Mouse (Mus musculus): Measurements from ENCODE around the gene Vegfa.
"Not testable (repeated sequence)": the region's sequence is repeated elsewhere in the genome, so short reads cannot be mapped to it uniquely, and the experiment has no call there.

Vegfa gene

DNA sequence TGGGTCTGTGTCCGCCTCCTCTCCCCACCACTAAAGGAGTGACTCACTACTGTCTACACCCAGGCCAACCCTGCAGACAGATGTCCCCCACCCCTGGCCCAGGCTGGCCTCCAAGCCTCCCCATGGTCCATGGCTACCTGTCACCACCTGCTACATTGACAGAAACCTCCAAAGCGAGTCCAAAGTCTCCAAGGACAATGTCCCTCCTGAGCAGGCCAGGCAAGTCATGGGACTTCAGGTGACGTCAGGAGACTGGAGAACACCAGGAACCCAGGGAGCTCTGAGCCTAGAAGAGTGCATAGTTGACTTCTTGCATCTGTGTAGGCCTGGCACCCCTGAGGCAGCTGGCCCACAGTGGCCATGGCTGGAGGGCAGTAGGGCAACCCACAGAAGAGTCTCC, 45.3 kb downstream of the Vegfa start:
- DNase-seq = no peak

DNA sequence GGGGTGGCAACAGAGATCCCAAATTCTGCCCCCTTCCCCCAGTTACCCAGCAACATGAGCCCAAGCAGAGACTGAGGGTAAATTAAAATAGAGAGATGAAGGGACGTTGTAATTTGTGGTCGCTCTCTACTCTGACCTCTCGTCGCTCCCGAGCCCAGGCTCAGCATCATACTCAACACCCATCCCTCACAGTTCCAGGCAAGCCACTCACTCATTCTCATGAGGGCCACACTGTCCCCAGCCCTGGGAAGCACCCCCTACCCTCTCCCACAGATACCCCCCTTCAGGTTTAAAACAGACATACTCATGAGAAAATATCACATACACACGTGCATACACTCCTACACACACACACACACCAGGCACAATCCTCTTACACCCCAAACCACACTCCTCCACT, 45.8 kb downstream of the Vegfa start:
- DNase-seq = no peak

DNA sequence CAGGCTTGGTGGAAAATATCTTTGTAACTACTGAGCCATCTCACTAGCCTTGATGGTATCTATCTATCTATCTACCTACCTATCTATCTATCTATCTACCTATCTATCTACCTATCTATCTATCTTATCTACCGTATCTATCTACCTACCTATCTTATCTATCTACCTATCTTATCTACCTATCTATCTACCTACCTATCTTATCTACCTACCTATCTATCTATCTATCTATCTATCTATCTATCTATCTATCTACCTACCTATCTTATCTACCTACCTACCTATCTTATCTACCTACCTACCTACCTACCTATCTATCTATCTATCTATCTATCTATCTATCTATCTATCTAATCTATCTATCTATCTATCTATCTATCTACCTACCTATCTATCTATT, 49.0 kb downstream of the Vegfa start:
- DNase-seq = not testable (repeated sequence)

DNA sequence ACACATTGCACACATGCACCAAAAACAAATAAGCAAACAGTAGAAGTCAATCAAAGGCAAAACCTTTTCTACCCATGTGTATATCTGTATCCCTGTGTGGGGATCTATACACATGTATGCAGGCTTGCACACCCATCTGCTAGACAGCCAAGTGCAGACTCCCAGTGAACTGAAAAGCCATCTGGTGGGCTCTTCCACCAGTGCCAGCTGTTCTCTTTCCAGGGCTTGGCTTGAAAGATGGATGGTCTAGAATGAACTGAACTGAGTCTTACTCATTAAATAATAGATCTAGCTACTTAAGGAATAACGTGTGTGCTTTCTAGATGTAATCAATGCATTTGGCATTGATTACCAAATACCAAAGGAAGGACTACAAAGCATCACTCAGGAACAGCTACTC, 50.3 kb downstream of the Vegfa start:
- DNase-seq = no peak

DNA sequence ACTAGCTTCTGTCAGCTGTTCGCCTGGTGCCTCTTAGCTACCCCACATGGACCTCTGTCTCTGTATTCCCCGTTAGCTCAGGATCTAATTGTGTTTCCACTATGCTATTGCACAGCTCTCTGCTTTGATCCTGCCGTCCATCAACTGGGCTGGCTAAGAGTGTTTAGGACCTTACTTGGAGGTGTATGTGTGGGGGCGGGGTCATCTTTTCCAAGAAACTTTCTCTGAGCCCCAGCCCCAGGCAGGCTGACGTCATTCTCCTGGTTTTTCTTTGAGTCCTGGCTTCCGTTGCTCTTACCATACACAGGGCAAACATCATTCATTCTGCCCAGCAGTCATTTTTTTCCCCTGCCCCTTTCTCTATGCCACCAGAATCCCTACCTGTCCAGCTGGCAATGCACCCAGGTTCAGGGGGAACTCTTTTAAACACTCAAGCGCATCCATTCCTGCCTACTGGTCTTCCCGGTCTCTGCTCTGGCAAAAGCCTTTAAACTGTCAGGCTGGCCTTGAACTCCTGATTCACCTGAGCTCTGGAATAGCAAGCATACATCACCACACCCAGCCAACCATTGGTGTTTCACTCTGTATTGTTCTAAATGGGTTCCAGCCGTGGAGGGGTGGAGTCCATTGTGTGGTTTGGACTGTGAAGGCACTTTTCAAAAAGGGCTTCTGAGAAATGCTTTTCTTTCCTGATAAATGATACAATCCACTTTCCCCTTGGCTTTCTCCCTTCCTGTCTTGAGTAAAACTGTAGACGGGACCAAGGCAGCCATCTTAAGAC, 53.0 kb downstream of the Vegfa start:
- no peak for DNase-seq

DNA sequence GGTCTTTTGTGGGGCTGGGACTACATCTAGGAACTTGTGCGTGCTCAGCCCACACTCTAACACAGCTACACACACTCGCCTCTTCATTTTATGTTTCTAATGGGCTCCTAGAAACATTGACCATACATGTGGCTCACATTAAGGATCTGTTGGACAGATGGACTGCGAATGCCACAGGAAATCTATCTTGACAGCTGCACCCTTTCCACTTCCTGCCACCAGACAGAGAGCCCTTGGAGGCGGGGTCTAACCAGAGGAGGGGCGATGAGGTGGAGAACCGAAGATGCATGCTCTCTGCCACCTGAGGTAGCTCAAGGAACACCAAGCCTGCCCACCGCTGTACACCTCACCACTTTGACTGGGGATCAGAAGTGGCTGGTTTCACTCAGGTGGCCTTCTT, 57.7 kb downstream of the Vegfa start:
- DNase-seq = no peak

DNA sequence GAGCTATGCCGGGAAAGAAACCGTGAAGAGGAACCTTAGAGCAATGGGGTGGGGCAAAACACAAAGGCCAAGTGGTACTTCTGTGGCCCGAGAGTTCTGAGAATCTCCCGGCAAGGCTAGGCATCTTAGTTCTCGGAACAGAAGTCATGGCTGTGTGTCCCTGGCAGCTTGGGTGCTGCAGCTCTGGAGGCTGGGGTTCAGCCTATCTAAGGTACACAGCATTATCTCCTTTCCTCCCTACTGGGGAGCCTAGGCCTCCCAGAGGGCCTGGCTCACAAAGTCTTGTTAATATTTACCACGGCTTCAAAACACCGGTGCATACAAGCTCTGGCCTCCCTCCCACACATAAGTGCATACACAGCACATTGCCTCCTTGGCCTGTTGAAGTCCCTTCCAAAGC, 59.0 kb downstream of the Vegfa start:
- peak; percentile 75 for DNase-seq

DNA sequence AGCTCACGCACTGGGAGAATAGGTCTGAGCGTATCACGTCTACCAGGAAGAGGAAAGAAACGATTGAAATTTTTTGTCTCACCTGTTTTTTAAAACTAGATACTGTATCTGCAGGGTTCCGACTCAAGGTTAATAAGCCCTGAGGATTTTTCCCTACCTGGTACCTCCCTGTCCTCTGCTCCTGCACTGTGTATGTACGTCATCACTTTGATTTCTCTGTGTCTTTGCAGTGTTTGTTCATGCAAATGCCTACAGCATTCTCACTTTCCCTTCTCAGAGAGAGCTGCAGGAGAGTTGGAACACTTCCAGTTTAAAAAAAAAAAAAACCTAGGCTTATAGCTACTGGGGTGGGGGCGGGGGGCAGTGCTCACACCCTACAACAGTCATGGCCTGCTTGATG, 59.8 kb downstream of the Vegfa start:
- no peak for DNase-seq

DNA sequence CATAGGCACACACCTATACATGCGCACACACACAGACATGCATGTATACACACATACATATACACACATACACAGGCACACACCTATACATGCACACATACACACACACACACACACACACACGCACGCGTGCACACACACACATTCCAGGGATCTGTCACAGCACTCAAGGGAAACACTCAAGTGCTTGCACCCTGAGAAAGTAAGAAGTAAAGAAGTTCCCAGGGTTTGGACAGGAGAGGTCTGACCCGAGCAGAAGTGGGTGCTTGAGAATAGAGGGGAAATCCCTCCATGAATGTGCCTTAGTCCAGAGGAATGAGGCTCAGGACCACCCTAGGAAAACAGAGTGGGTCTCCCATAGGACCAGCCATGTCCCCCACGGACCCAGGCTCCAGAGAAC, 60.4 kb downstream of the Vegfa start:
- DNase-seq = no peak

DNA sequence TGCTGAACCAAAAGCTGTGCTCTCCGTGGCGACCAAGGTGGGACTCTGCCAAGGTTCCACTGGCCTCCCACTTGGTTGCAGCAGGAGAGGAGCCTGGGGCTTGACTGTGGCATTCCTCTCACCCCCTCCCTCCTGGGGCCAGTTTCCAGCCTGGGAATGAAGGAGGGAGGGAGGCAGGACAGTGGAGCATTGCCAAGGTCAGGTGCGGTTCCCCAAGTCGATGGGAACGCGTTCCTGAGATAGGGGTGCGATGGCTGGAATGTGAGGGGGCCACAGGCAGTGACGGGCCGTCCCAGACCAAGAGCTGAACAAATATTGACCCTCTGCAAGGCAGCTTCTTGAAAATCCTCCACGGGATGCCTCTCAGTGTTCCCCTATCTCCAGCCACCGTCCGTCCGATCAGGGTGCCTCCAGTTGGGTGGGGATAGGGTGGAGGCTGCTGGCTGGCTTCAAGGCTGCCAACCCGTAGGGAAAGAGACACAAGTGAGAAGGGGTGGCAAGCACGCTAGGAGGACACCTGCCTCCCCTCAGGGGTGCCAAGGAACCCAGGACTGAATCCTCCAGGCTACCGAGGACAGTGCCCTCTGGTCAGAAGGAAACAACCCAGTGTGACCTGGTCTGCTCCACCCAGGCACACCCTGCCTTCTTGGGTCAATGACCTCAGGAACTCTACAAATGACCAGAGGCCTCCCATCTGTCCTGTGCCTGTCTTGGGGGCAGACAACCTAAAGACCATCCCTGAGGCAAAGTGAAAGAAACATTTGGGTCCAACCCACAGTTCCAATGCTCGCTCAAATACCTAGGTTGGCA, 61.2 kb downstream of the Vegfa start:
- DNase-seq = peak; percentile 59

DNA sequence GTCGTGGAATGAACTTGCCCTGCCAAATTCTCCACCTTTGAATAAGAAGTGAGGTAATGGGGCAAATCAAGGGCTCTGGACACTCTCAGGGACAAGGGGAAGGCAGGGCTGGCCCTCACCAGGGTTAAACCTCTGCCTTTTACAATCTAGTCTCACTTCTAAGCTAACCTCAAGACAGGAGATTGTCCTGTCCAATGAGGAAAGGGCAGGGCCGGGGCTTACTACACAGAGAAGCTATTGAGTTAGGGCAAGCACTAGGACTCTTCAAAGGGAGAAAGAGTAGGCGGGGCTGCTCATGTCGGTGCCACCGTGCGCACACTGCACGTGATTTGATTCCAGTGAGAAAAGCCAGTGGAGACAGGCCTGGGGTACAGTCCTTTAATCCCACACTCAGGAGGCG, 62.6 kb downstream of the Vegfa start:
- no peak for DNase-seq

DNA sequence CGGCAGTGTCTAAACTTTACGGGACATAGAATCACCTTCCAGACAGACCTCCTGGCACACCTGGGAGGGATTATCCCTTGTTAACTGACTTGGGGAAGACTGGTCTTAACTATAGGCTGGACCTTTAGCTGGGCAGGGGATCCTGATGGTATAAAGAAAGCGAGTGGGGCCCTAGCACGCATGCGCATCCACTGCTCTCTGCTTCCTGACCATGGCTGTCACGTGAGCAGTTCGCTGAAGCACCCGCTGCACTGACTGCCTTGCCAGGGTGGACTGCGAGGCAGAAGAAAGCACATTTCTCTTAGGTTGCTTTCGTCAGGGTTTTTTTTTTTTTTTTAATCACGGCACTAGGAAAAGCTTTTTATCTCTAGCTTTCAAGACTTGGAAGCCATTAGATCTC, 63.8 kb downstream of the Vegfa start:
- DNase-seq = no peak
